Mouse (Mus musculus): ENCODE data around the gene Syde1.
A peak's percentile ranks its signal among the peaks of the same experiment; 100 is the strongest.

The Syde1 gene

DNA sequence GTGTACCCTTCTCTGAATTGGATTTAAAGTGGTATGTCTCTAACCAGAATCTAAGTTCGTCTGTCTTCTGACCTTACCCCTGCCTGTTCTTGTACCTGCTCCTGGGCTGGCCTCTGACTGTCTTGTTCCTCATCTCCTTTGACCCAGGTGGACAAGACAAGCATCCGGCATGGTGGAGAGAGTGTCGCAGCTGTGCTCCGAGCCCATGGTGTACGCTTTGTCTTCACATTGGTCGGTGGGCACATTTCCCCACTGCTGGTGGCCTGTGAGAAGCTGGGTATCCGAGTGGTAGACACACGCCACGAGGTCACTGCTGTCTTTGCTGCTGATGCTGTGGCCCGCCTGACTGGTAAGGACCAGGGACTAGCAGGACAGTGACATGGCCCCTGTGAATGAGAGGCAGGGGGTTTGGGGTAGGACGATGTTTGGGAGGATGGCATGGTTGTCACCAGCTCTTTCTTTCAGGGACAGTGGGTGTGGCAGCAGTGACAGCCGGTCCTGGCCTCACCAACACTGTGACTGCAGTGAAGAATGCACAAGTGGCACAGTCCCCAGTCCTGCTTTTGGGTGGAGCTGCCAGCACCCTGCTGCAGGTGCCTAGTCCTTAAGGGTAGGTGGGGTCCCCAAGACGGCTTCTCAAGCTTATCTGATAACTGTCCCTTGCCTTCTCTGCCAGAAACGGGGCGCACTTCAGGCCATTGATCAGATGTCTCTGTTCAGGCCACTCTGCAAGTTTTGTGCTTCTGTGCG, 15.2 kb downstream of the Syde1 start:
- no peak for DNase-seq (ENCODE audit: low read depth, low spot score)

DNA sequence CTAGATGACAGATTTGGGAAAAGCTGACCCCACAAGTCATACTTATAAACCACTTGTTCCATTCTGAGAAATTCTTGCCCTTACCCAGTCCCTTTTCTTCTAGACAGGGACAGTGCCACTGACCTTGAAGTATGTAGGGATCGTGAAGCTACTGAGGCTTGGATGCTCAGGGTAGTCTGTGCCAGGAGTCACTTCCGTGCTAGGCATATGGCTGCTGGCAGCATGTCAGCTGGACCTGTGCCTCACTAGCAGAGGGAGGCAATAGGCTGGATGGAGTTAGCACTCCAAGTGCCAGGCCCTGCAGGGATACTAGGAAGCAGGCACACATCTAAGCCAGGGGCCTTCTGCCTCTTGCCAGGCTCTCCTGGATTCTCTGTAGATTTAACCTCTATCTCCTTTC, 16.1 kb downstream of the Syde1 start:
- DNase-seq (ENCODE audit: low read depth, low spot score): no peak

DNA sequence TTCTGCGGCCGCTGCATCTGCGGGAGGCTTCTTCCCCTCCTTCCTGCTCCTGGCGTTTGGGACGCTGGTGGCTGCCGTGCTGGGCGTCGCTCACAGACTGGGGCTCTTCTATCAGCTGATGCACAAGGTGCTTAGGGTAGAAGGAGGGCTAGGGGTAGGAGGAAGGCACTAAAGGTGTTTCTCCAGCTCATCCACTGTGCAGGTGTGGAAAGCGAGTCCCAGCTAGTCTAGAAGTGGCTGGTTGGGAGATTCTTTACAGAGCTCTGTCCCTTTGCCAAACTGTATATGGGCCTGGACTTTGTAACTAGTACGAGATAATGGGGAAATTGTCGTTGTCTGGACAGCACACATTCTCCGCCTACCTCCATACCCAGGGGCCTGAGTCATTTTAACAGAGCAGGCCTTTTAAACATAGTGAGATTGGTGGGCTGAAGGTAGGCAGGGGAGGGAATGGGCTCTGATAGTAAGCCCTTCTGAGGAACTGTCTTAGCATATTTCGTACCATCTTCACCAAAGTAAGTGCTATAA, 16.6 kb downstream of the Syde1 start:
- no peak for DNase-seq (ENCODE audit: low read depth, low spot score)

DNA sequence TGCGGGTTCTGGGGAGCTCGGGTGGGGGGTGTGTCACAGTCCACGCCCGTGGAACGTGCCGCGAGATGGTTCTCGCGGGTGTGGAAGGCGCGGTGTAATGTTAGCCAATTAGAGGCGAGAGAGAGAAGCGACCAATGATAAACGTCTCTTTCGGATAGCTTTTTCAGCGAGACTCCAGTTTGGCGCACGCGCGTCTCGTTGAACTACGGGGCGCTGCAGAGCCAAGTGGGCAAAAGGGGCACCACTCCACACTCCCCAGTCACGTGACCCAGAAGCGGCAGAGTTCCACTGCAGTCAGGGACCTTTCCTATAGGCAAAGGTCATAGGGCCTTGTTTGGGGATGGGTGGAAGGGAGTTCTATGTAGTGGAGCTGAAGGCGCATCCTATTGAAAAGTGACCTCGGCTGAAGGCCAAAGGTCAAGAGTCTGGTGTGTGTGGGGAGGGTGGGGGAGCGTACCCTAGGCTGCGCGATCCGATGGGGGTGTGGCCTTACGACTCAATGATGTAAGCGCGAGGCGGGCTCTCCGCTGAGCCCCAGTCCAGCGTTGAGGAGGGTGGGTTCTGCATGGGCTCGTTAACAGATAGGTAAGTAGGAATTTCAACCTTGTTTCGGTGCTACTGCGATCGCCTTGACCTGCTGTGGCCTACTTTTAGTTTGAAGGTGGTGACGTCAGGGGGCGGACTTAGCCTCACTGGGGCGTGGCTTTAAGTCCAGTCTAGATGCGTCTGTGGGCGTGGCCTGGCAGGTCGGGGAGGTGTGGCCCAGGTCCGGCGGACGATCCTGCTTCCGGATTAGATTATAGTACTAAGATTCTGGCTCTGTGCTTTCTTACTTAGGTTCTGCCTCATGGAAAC, 17.3 kb downstream of the Syde1 start, which contains the start of gene Ilvbl:
TSS of gene Ilvbl (plus strand) at position 97 of the 855 bp plus-strand sequence.
- peak; percentile 95 for DNase-seq (ENCODE audit: low read depth, low spot score)

DNA sequence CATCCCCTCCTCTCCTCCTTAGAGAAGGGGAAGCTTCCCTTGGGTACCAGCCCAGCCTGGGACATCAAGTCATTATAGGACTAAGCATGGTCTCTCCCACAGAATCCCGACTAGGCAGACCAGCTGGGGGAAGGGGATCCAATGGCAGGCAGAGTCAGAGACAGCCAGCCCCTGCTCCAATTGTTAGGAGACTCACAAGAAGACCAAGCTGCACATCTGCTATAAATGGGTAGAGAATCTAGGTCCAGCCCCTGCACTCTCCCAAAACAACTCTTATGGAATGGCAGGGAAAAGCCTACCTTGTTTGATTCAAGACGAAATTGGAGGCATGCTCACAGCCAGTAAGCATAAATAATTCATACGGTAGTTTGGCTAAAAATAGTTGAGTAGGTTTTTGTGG, 18.5 kb downstream of the Syde1 start:
- DNase-seq (ENCODE audit: low read depth, low spot score): no peak

DNA sequence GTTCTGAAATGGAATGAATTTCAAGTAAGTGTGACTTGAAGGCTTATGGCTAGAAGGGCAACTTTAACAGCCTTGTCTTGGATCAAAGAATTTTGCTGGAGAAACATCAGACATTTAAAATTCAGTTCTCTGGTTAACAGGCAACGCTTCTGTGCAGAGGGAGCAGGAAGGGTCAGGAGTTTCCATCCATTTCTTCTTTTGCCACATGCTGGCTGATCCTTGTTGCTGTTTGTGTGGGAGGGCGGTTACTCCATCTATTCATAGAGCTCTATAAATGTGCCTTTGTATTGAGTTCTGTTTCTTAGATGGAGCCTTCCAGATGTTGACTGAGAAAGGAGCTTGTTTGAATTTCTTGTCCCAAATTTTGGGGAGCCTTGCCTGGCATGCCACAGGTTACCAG, 20.9 kb downstream of the Syde1 start:
- peak; percentile 20 for DNase-seq (ENCODE audit: low read depth, low spot score)

DNA sequence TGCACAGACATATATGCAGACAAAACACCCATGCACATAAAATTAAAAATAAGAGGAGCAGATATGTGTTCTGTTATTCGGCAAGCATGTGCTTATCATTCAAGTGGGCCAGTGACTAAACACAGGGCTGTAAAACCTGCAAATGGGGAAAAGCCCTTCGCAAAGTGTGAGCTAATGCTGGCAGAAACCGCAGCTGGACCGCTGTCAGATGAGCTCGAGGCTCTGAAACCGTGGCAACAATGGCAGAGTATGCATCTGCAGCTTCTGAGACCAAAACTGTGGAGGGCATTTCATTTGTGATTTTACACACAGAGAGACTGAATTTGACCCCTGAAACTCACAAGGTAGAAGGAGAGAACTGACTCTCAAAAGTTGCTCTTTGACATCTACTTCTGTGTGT, 21.3 kb downstream of the Syde1 start:
- no peak for DNase-seq (ENCODE audit: low read depth, low spot score)

DNA sequence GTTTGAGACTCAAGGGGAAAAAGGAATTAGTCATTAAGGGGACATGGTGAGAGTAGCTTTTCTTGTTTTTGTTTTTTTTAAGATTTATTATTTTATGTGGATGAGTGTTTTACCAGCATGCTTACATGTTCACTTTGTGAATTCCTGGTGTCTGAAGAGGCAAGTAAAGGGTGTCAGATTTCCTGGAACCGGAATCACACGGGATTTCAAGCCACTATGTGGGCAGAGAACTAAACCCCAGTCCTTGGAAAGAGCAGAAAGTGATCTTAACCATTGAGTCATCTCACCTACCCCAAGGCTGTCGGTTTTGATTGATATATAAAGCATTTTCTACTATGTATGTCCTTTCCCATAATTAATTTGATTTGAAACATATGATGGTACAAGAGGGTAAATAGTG, 22.1 kb downstream of the Syde1 start:
- DNase-seq (ENCODE audit: low read depth, low spot score): no peak

DNA sequence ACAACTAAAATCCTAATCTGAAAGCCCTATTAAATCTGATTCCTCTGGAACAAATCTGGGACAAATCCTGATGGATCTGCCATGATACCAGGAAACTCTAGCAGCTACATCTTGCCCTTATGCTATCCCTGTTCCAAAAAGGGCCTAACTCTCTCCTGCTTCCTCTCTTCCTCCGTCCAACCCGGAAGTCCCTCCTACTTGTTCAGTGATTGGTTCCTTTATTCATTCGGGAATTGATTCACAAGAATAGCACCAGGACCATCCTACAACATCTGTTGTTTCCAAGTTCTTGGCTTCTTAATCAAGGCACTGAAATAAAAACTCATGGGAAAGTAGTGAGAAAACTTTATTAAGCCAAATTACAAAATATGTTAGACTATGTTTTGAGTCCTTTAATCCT, 22.6 kb downstream of the Syde1 start:
- DNase-seq (ENCODE audit: low read depth, low spot score): no peak

DNA sequence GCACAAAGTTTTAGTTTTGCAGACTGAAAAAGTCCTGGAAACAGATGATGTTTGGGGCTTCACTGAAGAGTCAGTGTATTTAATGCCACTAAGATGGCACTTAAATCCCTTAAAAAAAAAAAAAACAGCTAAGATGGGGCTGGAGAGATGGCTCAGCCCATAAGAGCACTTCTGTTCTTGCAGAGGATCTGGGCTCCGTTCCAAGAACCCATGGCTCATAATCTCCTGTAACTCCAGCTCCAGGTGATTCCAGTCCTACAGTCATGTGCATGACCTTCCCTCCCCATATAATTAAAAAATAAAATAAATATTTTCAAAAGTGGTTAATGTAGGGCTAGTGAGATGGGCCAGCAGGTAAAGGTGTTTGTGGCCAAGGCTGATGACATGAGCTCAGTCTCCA, 26.7 kb downstream of the Syde1 start:
- DNase-seq (ENCODE audit: low read depth, low spot score): no peak

DNA sequence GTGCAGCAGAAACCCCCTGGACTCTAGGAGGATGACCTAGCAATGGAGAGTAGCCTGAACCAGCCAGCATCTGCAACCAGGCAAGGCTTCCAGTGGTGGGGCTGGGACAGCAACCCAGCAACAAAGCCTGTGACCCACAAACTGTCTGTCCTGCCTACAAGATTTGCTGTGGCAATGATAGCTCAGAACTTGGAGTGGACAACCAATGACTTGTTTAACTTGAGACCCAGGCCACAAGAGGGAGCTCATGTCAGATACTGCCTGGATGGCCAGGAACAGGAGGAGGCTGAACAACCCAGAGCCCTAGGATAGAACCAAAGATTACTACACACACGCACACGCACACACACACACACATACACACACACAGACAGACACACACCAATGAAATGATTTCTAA, 50.8 kb downstream of the Syde1 start:
- DNase-seq (ENCODE audit: low read depth, low spot score): no peak

All from forelimb bud, embryonic 11.5 days (tissue).